8 mouse cellular contexts compared by ENCODE assay signal in the genomic region with DNA sequence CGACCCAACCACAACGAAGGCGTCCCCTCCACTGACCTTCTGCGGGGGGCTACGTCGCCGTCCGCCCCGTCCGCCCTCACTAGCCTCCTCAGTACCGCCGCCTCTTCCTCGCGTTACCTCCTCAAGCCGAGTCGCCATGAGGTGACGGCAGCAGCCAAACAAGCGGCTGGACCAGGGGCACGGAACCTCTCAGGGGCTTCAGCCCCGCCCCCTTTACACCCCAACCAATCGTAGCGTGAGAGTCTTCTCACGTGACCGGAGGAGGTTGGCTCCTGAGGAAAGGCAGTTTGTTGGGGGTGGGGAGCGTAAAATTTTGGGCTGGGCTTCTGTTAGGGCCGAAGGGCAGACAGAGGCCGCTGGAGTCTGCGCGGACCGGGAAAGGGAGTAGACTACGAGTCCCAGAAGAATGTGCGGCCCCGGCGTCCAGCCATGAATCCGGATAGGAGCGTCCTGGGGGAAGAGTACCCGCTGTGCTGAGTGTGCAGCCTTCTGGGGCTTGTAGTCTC. TPM values are rescaled to one million over a fixed set of nuclear protein-coding genes. Genes with fewer than 3 reads are reported as not detected.
DNase-seq lines count a peak whose midpoint lies in the region; ATAC-seq and TF ChIP-seq lines count a peak whose summit lies in the region.

TSS of gene Txlng (minus strand) at position 252 of the 506 bp plus-strand sequence.

- intact Hi-C loops in heart, postnatal 36 days (cut with DNase I): no loop called here

- peak within 1 kb of the TSS; percentile 99 for H3K9ac ChIP-seq in ES-E14 (ENCODE audit: insufficient read depth, low read depth, low read length, poor library complexity, severe bottlenecking)
- peak within 1 kb of the TSS; percentile 55 for H3K9ac ChIP-seq in forebrain, embryonic 15.5 days (replicated peaks)
- peak within 1 kb of the TSS; percentile 52 for H3K9ac ChIP-seq in lung, embryonic 14.5 days

- WGBS in forebrain, embryonic 15.5 days: 26% methylated on average over 37 of the region's 37 CpGs
- WGBS in lung, embryonic 14.5 days: 13% methylated on average over 37 of the region's 37 CpGs
- 22% methylated on average over 37 of the region's 37 CpGs for WGBS in olfactory bulb, adult 2 months
- WGBS in thymus, adult 2 months: 2% methylated on average over 37 of the region's 37 CpGs

- no peaks in the 10 kb centered on the region for H3K9me3 ChIP-seq in ES-E14 (ENCODE audit: control insufficient read depth, insufficient read depth, low read depth, low read length)
- H3K9me3 ChIP-seq in forebrain, embryonic 15.5 days: no peaks in the 10 kb centered on the region
- no peaks in the 10 kb centered on the region for H3K9me3 ChIP-seq in lung, embryonic 14.5 days (ENCODE audit: low read depth, low read length)

- in situ Hi-C loops in ES-E14 (cut with MboI; ENCODE audit: low sequenced_read_pairs in 2 of 2, unreplicated experiment in 2 of 2): no loop called here

- H3K27me3 ChIP-seq in forebrain, embryonic 15.5 days: no peaks in the 10 kb centered on the region
- no peaks in the 10 kb centered on the region for H3K27me3 ChIP-seq in lung, embryonic 14.5 days (ENCODE audit: insufficient read depth, low read length)
- no peaks in the 10 kb centered on the region for H3K27me3 ChIP-seq in thymus, adult 2 months (ENCODE audit: control insufficient read depth, insufficient read depth, low read length)

- peak; percentile 99 for ATAC-seq in forebrain, embryonic 15.5 days (replicated peaks)
- ATAC-seq in lung, embryonic 14.5 days (ENCODE audit: insufficient read depth): peak; percentile 100

- no peak for TF ChIP-seq CTCF in layer of hippocampus, adult 2 months (conservative IDR thresholded peaks at IDR 0.05)
- no peak for TF ChIP-seq CTCF in lung, embryonic 14.5 days (IDR thresholded peaks at IDR 0.05; ENCODE audit: low read depth)
- TF ChIP-seq CTCF in olfactory bulb, adult 2 months (IDR thresholded peaks at IDR 0.05; ENCODE audit: insufficient read depth, low read depth, low read length): no peak
- 0 out of 2 replicates have a peak, but pooled peaks have one; percentile 29 for TF ChIP-seq CTCF in thymus, adult 2 months (IDR thresholded peaks at IDR 0.05; ENCODE audit: borderline replicate concordance, control insufficient read depth, extremely low read depth, insufficient read depth, low read length, poor library complexity)

- H3K27ac ChIP-seq in ES-E14 (ENCODE audit: insufficient read depth, low read depth, low read length, poor library complexity, severe bottlenecking): peak within 1 kb of the TSS; percentile 91
- peak within 1 kb of the TSS; percentile 52; the same call in 1 of the 2 replicates for H3K27ac ChIP-seq in forebrain, embryonic 15.5 days (replicated peaks)
- H3K27ac ChIP-seq in layer of hippocampus, adult 2 months: peak within 1 kb of the TSS; percentile 85
- H3K27ac ChIP-seq in lung, embryonic 14.5 days (ENCODE audit: low read depth): no peak within 1 kb of the TSS
- H3K27ac ChIP-seq in olfactory bulb, adult 2 months (ENCODE audit: insufficient read depth, low read depth, low read length): peak within 1 kb of the TSS; percentile 73; the same call in 1 of the 2 replicates
- peak within 1 kb of the TSS; percentile 64 for H3K27ac ChIP-seq in thymus, adult 2 months (ENCODE audit: control insufficient read depth, insufficient read depth, low read length)

- H3K4me2 ChIP-seq in forebrain, embryonic 15.5 days (replicated peaks): peak within 1 kb of the TSS; percentile 67
- peak within 1 kb of the TSS; percentile 82 for H3K4me2 ChIP-seq in lung, embryonic 14.5 days

- TF ChIP-seq POLR2A in olfactory bulb, adult 2 months (IDR thresholded peaks at IDR 0.05; ENCODE audit: insufficient read depth, low read depth, low read length): peak; percentile 53
- TF ChIP-seq POLR2A in thymus, adult 2 months (IDR thresholded peaks at IDR 0.05; ENCODE audit: control insufficient read depth, extremely low read depth, insufficient read depth, low read length, poor library complexity): peak; percentile 68

- peak; percentile 94 for DNase-seq in ES-E14 (ENCODE audit: low read depth, low spot score)
- DNase-seq in cerebellum, adult 11-12 months: peak; percentile 98
- DNase-seq in heart, postnatal 36 days: peak; percentile 89 to 90
- DNase-seq in layer of hippocampus, adult 2 months (ENCODE audit: low spot score in 2 of 2): peak; percentile 91 to 97
- peak; percentile 96 for DNase-seq in lung, embryonic 14.5 days
- peak; percentile 89 for DNase-seq in thymus, adult 2 months

- peaks cover 3 to 12% of the 10 kb centered on the region in 2 experiments; a peak in 2 of 4 replicates for H3K4me1 ChIP-seq in ES-E14 (ENCODE audit: control insufficient read depth in 2 of 2, insufficient read depth in 2 of 2, low read length in 2 of 2, poor library complexity in 1 of 2)
- H3K4me1 ChIP-seq in forebrain, embryonic 15.5 days: peaks cover 4% of the 10 kb centered on the region; the same call in 1 of the 2 replicates
- H3K4me1 ChIP-seq in lung, embryonic 14.5 days (ENCODE audit: insufficient read depth): no peaks in the 10 kb centered on the region
- H3K4me1 ChIP-seq in olfactory bulb, adult 2 months (ENCODE audit: control insufficient read depth, insufficient read depth, low read length): no peaks in the 10 kb centered on the region
- H3K4me1 ChIP-seq in thymus, adult 2 months (replicated peaks; ENCODE audit: control insufficient read depth, insufficient read depth, low read length): no peaks in the 10 kb centered on the region

- H3K4me3 ChIP-seq in ES-E14 (ENCODE audit: insufficient read depth in 1 of 2, low read depth in 1 of 2, low read length in 2 of 2, poor library complexity in 1 of 2, severe bottlenecking in 1 of 2): peak within 1 kb of the TSS; percentile 90 to 99
- peak within 1 kb of the TSS; percentile 62 for H3K4me3 ChIP-seq in forebrain, embryonic 15.5 days
- H3K4me3 ChIP-seq in layer of hippocampus, adult 2 months: peak within 1 kb of the TSS; percentile 71
- peak within 1 kb of the TSS; percentile 55 for H3K4me3 ChIP-seq in lung, embryonic 14.5 days (ENCODE audit: low read depth, low read length)
- H3K4me3 ChIP-seq in olfactory bulb, adult 2 months (ENCODE audit: insufficient read depth, low read depth, low read length): peak within 1 kb of the TSS; percentile 94
- peak within 1 kb of the TSS; percentile 99 for H3K4me3 ChIP-seq in thymus, adult 2 months (ENCODE audit: control insufficient read depth, insufficient read depth, low read length)

- no peaks in the 10 kb centered on the region; the same call in 1 of the 2 replicates for H3K36me3 ChIP-seq in ES-E14 (ENCODE audit: control insufficient read depth, insufficient read depth, low read length, poor library complexity, severe bottlenecking)
- no peaks in the 10 kb centered on the region for H3K36me3 ChIP-seq in forebrain, embryonic 15.5 days
- H3K36me3 ChIP-seq in lung, embryonic 14.5 days (ENCODE audit: insufficient read depth): no peaks in the 10 kb centered on the region
- no peaks in the 10 kb centered on the region for H3K36me3 ChIP-seq in thymus, adult 2 months (ENCODE audit: control insufficient read depth, insufficient read depth, low read length)

TF ChIP-seq in ES-E14, 5 proteins besides CTCF, POLR2A, EP300 and RAD21:
- TF ChIP-seq CHD2 (IDR thresholded peaks at IDR 0.05; ENCODE audit: low read depth, low read length) (no peak), HCFC1 (IDR thresholded peaks at IDR 0.05; ENCODE audit: borderline replicate concordance, insufficient read depth, low read length) (peak; percentile 93)
TF ChIP-seq in ES-E14: peak in this region for 1.

RNA-seq across cellular contexts. Expression of gene Txlng, which starts in this region (rescaled TPM):
- total RNA-seq in ES-E14 (2012; rRNA removed): 36.5 and 42.4 TPM in 2 replicates
- polyA plus RNA-seq in forebrain, embryonic 15.5 days (2015; fragmentation: Nextera tagmentation; extraction: Ambion mirVana): 15.0 and 15.4 TPM in 2 replicates
- 1 to 10 TPM; 8.3 to 8.8 TPM for total RNA-seq in heart, postnatal 36 days (2021)
- 10 to 100 TPM; 23.2 to 23.7 TPM for total RNA-seq in layer of hippocampus, adult 2 months (2021)
- 13.4 and 14.0 TPM in 2 replicates for polyA plus RNA-seq in lung, embryonic 14.5 days (2014; fragmentation: Nextera tagmentation; extraction: Ambion mirVana)
- not detected in 2 replicates for polyA plus RNA-seq in olfactory bulb, adult 2 months (2012; ENCODE audit: insufficient read depth, insufficient read length, low replicate concordance, missing spikeins)
- 5.9 and 7.6 TPM in 2 replicates for polyA plus RNA-seq in thymus, adult 2 months (2012; rRNA removed)
